Mouse (Mus musculus) cerebellum, adult 2 months (tissue): Measurements from ENCODE around the gene Crtc2. TPM values are rescaled to one million over a fixed set of nuclear protein-coding genes. Genes with fewer than 3 reads are reported as not detected.
"Not testable (repeated sequence)": the region's sequence is repeated elsewhere in the genome, so short reads cannot be mapped to it uniquely, and the experiment has no call there.

ENCODE experiments used
- DNase-seq, 2 experiments: peaks; one replicate each; pipeline ENCODE4 v3.0.0; 2021
- H3K27ac ChIP-seq: fragments of 200-500 bp; 2 replicates; pipeline ENCODE4 v1.5.1; 2012; ENCODE audit warnings: low read length, control low read depth, inconsistent platforms; ENCODE audit not compliant: insufficient read depth
- H3K27me3 ChIP-seq: fragments of 200-500 bp; 2 replicates; pipeline ENCODE4 v1.6.1; 2012; ENCODE audit warnings: inconsistent platforms, mild to moderate bottlenecking, low read length, moderate library complexity; ENCODE audit not compliant: control insufficient read depth, insufficient read depth
- H3K4me1 ChIP-seq: fragments of 200-500 bp; 2 replicates; pipeline ENCODE4 v1.6.1; 2011; ENCODE audit warnings: low read length; ENCODE audit not compliant: control insufficient read depth, insufficient read depth
- H3K4me3 ChIP-seq: fragments of 200-500 bp; replicated peaks from 2 replicates; pipeline ENCODE3; 2011; ENCODE audit warnings: mild to moderate bottlenecking, low read depth, low read length, control low read depth; ENCODE audit not compliant: insufficient read depth
- CTCF ChIP-seq: fragments of 200-500 bp; IDR thresholded peaks from 2 replicates; pipeline ENCODE4 v1.5.1; 2011; ENCODE audit warnings: low read depth, mild to moderate bottlenecking, control low read depth, low read length, moderate library complexity, borderline replicate concordance; ENCODE audit not compliant: insufficient read depth
- POLR2A ChIP-seq: fragments of 200-500 bp; IDR thresholded peaks from 2 replicates; pipeline ENCODE4 v1.6.1; 2011; ENCODE audit warnings: low read length, control low read depth, borderline replicate concordance; ENCODE audit not compliant: insufficient read depth
- WGBS: fragments of 180-500 bp; shearing (Covaris S2); methylation state at CpG from one replicate; pipeline ENCODE4 v1.1.7; 2018; 5-methylcytosine and 5-hydroxymethylcytosine counted together
- polyA plus RNA-seq: library from polyadenylated mRNA; depleted of rRNA; stranded (reverse); fragments of >200 nt; gene quantifications from 2 replicates; pipeline ENCODE4 v1.2.3, GENCODE M21; 2012

The Crtc2 gene
- polyA plus RNA-seq, 1 experiment: 78.2 TPM

- DNase-seq: peak in 1 of 2 experiments; percentile 54
Measured at GRCm38 (mm10) chr3:90248746-90249100, 5.2 kb upstream of the Crtc2 start.

GRCm38 (mm10) chr3:90250791-90251190 is 3.2 kb upstream of the Crtc2 start:
- TF ChIP-seq CTCF (no peak), POLR2A (no peak)
- Histone ChIP-seq H3K4me1 (peaks cover 6% of the 10 kb centered on the region), H3K27me3 (no peaks in the 10 kb centered on the region), H3K27ac (no peak overlapping the region), H3K4me3 (no peak overlapping the region)
- DNase-seq: no peak
- 89% methylated on average over 6 of the region's 6 CpGs for WGBS

More at GRCm38 (mm10) chr3:90248746-90249100, 5.2 kb upstream of the Crtc2 start:
- peaks cover 5% of the 10 kb centered on the region for H3K4me1 ChIP-seq
- peak overlapping the region; percentile 92; the same call in 1 of the 2 replicates for H3K27ac ChIP-seq
- no peak for TF ChIP-seq CTCF
- H3K4me3 ChIP-seq: peak overlapping the region; percentile 96
- WGBS: 6% methylated on average over 10 of the region's 10 CpGs
- no peaks in the 10 kb centered on the region for H3K27me3 ChIP-seq

GRCm38 (mm10) chr3:90251731-90252226 is 2.2 kb upstream of the Crtc2 start:
- not testable (repeated sequence) for H3K27ac ChIP-seq

GRCm38 (mm10) chr3:90252659-90253058 is 1.3 kb upstream of the Crtc2 start:
- H3K4me1 ChIP-seq: peaks cover 19% of the 10 kb centered on the region
- not testable (repeated sequence) for DNase-seq, H3K27ac ChIP-seq, H3K27me3 ChIP-seq, H3K4me3 ChIP-seq
- 40% methylated on average over 2 of the region's 2 CpGs for WGBS

More at GRCm38 (mm10) chr3:90251731-90252226, 2.2 kb upstream of the Crtc2 start:
- WGBS: 57% methylated on average over 11 of the region's 12 CpGs
- not testable (repeated sequence) for H3K27me3 ChIP-seq, DNase-seq, H3K4me3 ChIP-seq
- peaks cover 14% of the 10 kb centered on the region for H3K4me1 ChIP-seq

- DNase-seq, H3K27me3 ChIP-seq, H3K27ac ChIP-seq, H3K4me3 ChIP-seq: not testable (repeated sequence)
- peaks cover 24% of the 10 kb centered on the region for H3K4me1 ChIP-seq
- 50% methylated on average over 1 of the region's 1 CpGs for WGBS
Measured at GRCm38 (mm10) chr3:90253174-90253573, 789 bp upstream of the Crtc2 start.

GRCm38 (mm10) chr3:90254419-90255193 is 643 bp downstream of the Crtc2 start:
- H3K4me3 ChIP-seq: peak overlapping the region; percentile 87
- WGBS: under 1% methylated on average over 41 of the region's 41 CpGs
- H3K27me3 ChIP-seq: no peaks in the 10 kb centered on the region
- TF ChIP-seq POLR2A: no peak
- no peak for TF ChIP-seq CTCF
- DNase-seq: no peak
- peak overlapping the region; percentile 85 for H3K27ac ChIP-seq
- H3K4me1 ChIP-seq: peaks cover 38% of the 10 kb centered on the region

GRCm38 (mm10) chr3:90255194-90255565 is 1.2 kb downstream of the Crtc2 start:
- TF ChIP-seq POLR2A (no peak), CTCF (no peak)
- 4% methylated on average over 2 of the region's 2 CpGs for WGBS
- Histone ChIP-seq H3K4me1 (peaks cover 44% of the 10 kb centered on the region), H3K4me3 (peak overlapping the region; percentile 87), H3K27ac (peak overlapping the region; percentile 52; the same call in 1 of the 2 replicates), H3K27me3 (no peaks in the 10 kb centered on the region)
- no peak for DNase-seq

GRCm38 (mm10) chr3:90255784-90256353 is 1.9 kb downstream of the Crtc2 start:
- TF ChIP-seq POLR2A (no peak), CTCF (no peak)
- H3K4me3 ChIP-seq: peak overlapping the region; percentile 57
- WGBS: 27% methylated on average over 14 of the region's 14 CpGs
- DNase-seq: no peak
- H3K27ac ChIP-seq: 0 out of 2 replicates have a peak overlapping the region, but pooled peaks have one; percentile 91
- peaks cover 51% of the 10 kb centered on the region for H3K4me1 ChIP-seq
- H3K27me3 ChIP-seq: no peaks in the 10 kb centered on the region
